In genomic region chr11:7210343-7210742, GRCm38 (mm10) we compare ENCODE assay signal across 9 mouse cellular contexts. TPM values are rescaled to one million over a fixed set of nuclear protein-coding genes. Genes with fewer than 3 reads are reported as not detected.
DNase-seq lines count a peak whose midpoint lies in the region; ATAC-seq and TF ChIP-seq lines count a peak whose summit lies in the region.
"Had no signal": no experiment of that assay in that cellular context is flagged by ENCODE, and none has a peak within 500 bp of the region (broad histone marks: within the 10 kb centered on the region; RNA-seq: fewer than 3 reads in every experiment).

No protein-coding gene starts in this region.

- no peak overlapping the region for H3K4me2 ChIP-seq in lung, postnatal 0 days (replicated peaks; ENCODE audit: low read depth, low read length)

- no peaks in the 10 kb centered on the region for H3K36me3 ChIP-seq in G1E (replicated peaks)
- no peaks in the 10 kb centered on the region for H3K36me3 ChIP-seq in lung, postnatal 0 days (ENCODE audit: insufficient read depth, low read length)

- no peak for ATAC-seq in G1E (ENCODE audit: extremely low read depth, insufficient number of reproducible peaks, low FRiP score, poor library complexity, severe bottlenecking)
- ATAC-seq in hematopoietic stem cell, adult 5-6 weeks (replicated peaks in 1 of 2; ENCODE audit: insufficient read depth in 1 of 2, low FRiP score in 2 of 2, low TSS enrichment in 1 of 2, low read depth in 1 of 2, poor library complexity in 2 of 2, severe bottlenecking in 2 of 2) = peak; percentile 46 to 51; a peak in 1 of 4 replicates
- no peak for ATAC-seq in lung, postnatal 0 days

- no peak for DNase-seq in G1E (ENCODE audit: low spot score)
- DNase-seq in layer of hippocampus, adult 9-11 months = peak; percentile 56
- peak; percentile 68 for DNase-seq in lung, postnatal 0 days (ENCODE audit: low spot score)
- peak; percentile 79 for DNase-seq in right cerebral cortex, postnatal 25 days
- DNase-seq in natural killer cell, adult 2 months (ENCODE audit: low spot score in 2 of 2) = no peak

- no peak for TF ChIP-seq EP300 in lung, postnatal 0 days (IDR thresholded peaks at IDR 0.05)

- TF ChIP-seq POLR2A in bone marrow, adult 2 months (IDR thresholded peaks at IDR 0.05; ENCODE audit: borderline replicate concordance, control insufficient read depth, low read depth, low read length) = no peak
- TF ChIP-seq POLR2A in embryonic fibroblast, embryonic 13.5 days (IDR thresholded peaks at IDR 0.05; ENCODE audit: low read depth, low read length) = no peak

- no peaks in the 10 kb centered on the region for H3K27me3 ChIP-seq in G1E (ENCODE audit: insufficient read depth, low read length)
- H3K27me3 ChIP-seq in lung, postnatal 0 days (replicated peaks; ENCODE audit: insufficient read depth, low read length) = peaks cover 15% of the 10 kb centered on the region

- peaks cover 25% of the 10 kb centered on the region for H3K9me3 ChIP-seq in G1E (replicated peaks)
- H3K9me3 ChIP-seq in lung, postnatal 0 days (ENCODE audit: low read length) = no peaks in the 10 kb centered on the region

- no peaks in the 10 kb centered on the region for H3K4me1 ChIP-seq in G1E (ENCODE audit: insufficient read depth, low read depth, low read length)
- no peaks in the 10 kb centered on the region for H3K4me1 ChIP-seq in bone marrow, adult 2 months (ENCODE audit: control insufficient read depth, insufficient read depth, low read length)
- no peaks in the 10 kb centered on the region for H3K4me1 ChIP-seq in embryonic fibroblast, embryonic 13.5 days (ENCODE audit: control insufficient read depth, insufficient read depth, low read length)
- 0 out of 2 replicates have a peak, but pooled peaks cover 6% of the 10 kb centered on the region for H3K4me1 ChIP-seq in lung, postnatal 0 days (ENCODE audit: insufficient read depth, low read depth, low read length)

- no peak overlapping the region for H3K9ac ChIP-seq in lung, postnatal 0 days (replicated peaks; ENCODE audit: low read depth)

- 0 out of 2 replicates have a peak, but pooled peaks have one; percentile 17 for TF ChIP-seq CTCF in G1E (IDR thresholded peaks at IDR 0.05; ENCODE audit: low read depth, low read length)
- TF ChIP-seq CTCF in bone marrow, adult 2 months (IDR thresholded peaks at IDR 0.05; ENCODE audit: control insufficient read depth, insufficient read depth, low read length) = peak; percentile 68
- peak; percentile 90 for TF ChIP-seq CTCF in embryonic fibroblast, embryonic 13.5 days (IDR thresholded peaks at IDR 0.05; ENCODE audit: borderline replicate concordance, insufficient read depth, low read length)
- TF ChIP-seq CTCF in lung, postnatal 0 days (IDR thresholded peaks at IDR 0.05) = peak; percentile 93

- no peak overlapping the region for H3K27ac ChIP-seq in bone marrow, adult 2 months (ENCODE audit: control insufficient read depth, insufficient read depth, low read depth, low read length, poor library complexity)
- no peak overlapping the region for H3K27ac ChIP-seq in embryonic fibroblast, embryonic 13.5 days (ENCODE audit: insufficient read depth, low read length)
- no peak overlapping the region for H3K27ac ChIP-seq in lung, postnatal 0 days (ENCODE audit: low read length)

- H3K4me3 ChIP-seq in G1E (ENCODE audit: low read depth, low read length) = no peak overlapping the region
- no peak overlapping the region for H3K4me3 ChIP-seq in bone marrow, adult 2 months (replicated peaks; ENCODE audit: control insufficient read depth, low read depth, low read length)
- no peak overlapping the region for H3K4me3 ChIP-seq in embryonic fibroblast, embryonic 13.5 days (ENCODE audit: insufficient read depth, low read length)
- H3K4me3 ChIP-seq in lung, postnatal 0 days (ENCODE audit: low read depth, low read length) = no peak overlapping the region

- WGBS in bone marrow, adult 2 months = 21% methylated on average over 6 of the region's 6 CpGs
- WGBS in lung, postnatal 0 days = 12% methylated on average over 6 of the region's 6 CpGs

RNA-seq across cellular contexts. Expression of gene Igfbp3, which starts 3.4 kb away (rescaled TPM):
- total RNA-seq in G1E (2014; fragmentation: Nextera tagmentation) (not detected in 2 replicates), G1E (2017) (0.16 and 0.17 TPM in 2 replicates)
- not detected in 2 replicates for polyA plus RNA-seq in G1E (2012)
- 2.8 and 15.1 TPM in 2 replicates for polyA plus RNA-seq in bone marrow, adult 2 months (2011; ENCODE audit: insufficient read depth, insufficient read length, low replicate concordance, missing spikeins)
- polyA plus RNA-seq in embryonic fibroblast, embryonic 13.5 days (2011; ENCODE audit: insufficient read length, low read depth, missing spikeins) = 41.0 and 209 TPM in 2 replicates
- not detected in 2 replicates for total RNA-seq in hematopoietic stem cell, adult 5-6 weeks (2017)
- 23.7 and 45.9 TPM in 2 replicates for polyA plus RNA-seq in lung, postnatal 0 days (2015; fragmentation: Nextera tagmentation; extraction: Ambion mirVana)

RNA-seq across cellular contexts. Expression of gene Igfbp1, which starts 12.8 kb away (rescaled TPM):
- total RNA-seq in G1E (2014; fragmentation: Nextera tagmentation) (not detected in 2 replicates), G1E (2017) (0.27 TPM in 1 of 2 replicates, not detected in the other)
- not detected in 2 replicates for polyA plus RNA-seq in G1E (2012)
- not detected in 2 replicates for polyA plus RNA-seq in bone marrow, adult 2 months (2011; ENCODE audit: insufficient read depth, insufficient read length, low replicate concordance, missing spikeins)
- not detected in 2 replicates for polyA plus RNA-seq in embryonic fibroblast, embryonic 13.5 days (2011; ENCODE audit: insufficient read length, low read depth, missing spikeins)
- total RNA-seq in hematopoietic stem cell, adult 5-6 weeks (2017) = not detected in 2 replicates
- polyA plus RNA-seq in lung, postnatal 0 days (2015; fragmentation: Nextera tagmentation; extraction: Ambion mirVana) = 0.23 and 0.69 TPM in 2 replicates

RNA-seq across cellular contexts. Expression of gene Gm11985, which starts 22.0 kb away (rescaled TPM):
- not detected in 2 replicates for total RNA-seq in G1E (2014; fragmentation: Nextera tagmentation)
- 0.11 TPM in 1 of 2 replicates, not detected in the other for total RNA-seq in G1E (2017)
- not detected in 2 replicates for polyA plus RNA-seq in G1E (2012)
- polyA plus RNA-seq in bone marrow, adult 2 months (2011; ENCODE audit: insufficient read depth, insufficient read length, low replicate concordance, missing spikeins) = not detected in 2 replicates
- polyA plus RNA-seq in embryonic fibroblast, embryonic 13.5 days (2011; ENCODE audit: insufficient read length, low read depth, missing spikeins) = not detected in 2 replicates
- not detected in 2 replicates for total RNA-seq in hematopoietic stem cell, adult 5-6 weeks (2017)
- polyA plus RNA-seq in lung, postnatal 0 days (2015; fragmentation: Nextera tagmentation; extraction: Ambion mirVana) = not detected in 2 replicates
- polyA plus RNA-seq: large intestine, adult 2 months had no signal

Comparison
In these comparisons a context has a peak if more than half of its experiments do, and no peak if none do; other contexts are left out.
1. ATAC-seq: peak in hematopoietic stem cell, adult 5-6 weeks (2 of 2); none in G1E (single experiment) and lung, postnatal 0 days (single experiment).
2. DNase-seq: peak in layer of hippocampus, adult 9-11 months (single experiment), lung, postnatal 0 days (single experiment) and right cerebral cortex, postnatal 25 days (single experiment); none in G1E (single experiment) and natural killer cell, adult 2 months (0 of 2).
3. CTCF ChIP-seq: peak in every context shown above with its lines; median percentile 93 in lung, postnatal 0 days; 90 in embryonic fibroblast, embryonic 13.5 days; 68 in bone marrow, adult 2 months; 17 in G1E.